Mouse (Mus musculus) megakaryocyte, embryonic 14.5 days (primary cell): Measurements from ENCODE around the gene Trim61. TPM values are rescaled to one million over a fixed set of nuclear protein-coding genes. Genes with fewer than 3 reads are reported as not detected.

Experiments used
- H3K27me3 ChIP-seq: replicated peaks from 2 replicates; pipeline ENCODE3; 2012; ENCODE audit warnings: inconsistent platforms
- H3K36me3 ChIP-seq: replicated peaks from 2 replicates; pipeline ENCODE3; 2012; ENCODE audit warnings: low read length, inconsistent platforms, mixed read lengths
- H3K4me1 ChIP-seq: 2 replicates; pipeline ENCODE4 v1.6.1; 2012; ENCODE audit warnings: inconsistent platforms
- H3K4me3 ChIP-seq: replicated peaks from 2 replicates; pipeline ENCODE3; 2012; ENCODE audit warnings: moderate library complexity, mild to moderate bottlenecking, inconsistent platforms
- H3K9me3 ChIP-seq: 2 replicates; pipeline ENCODE4 v1.6.1; 2012; ENCODE audit warnings: inconsistent platforms
- FLI1 ChIP-seq: IDR thresholded peaks from 2 replicates; pipeline ENCODE4 v1.6.1; 2012; ENCODE audit warnings: low read length, inconsistent platforms, mixed read lengths
- GATA1 ChIP-seq: IDR thresholded peaks from 3 replicates; pipeline ENCODE4 v1.6.1; 2012; ENCODE audit warnings: mixed read lengths, low read length, inconsistent platforms, borderline replicate concordance
- polyA plus RNA-seq: library from polyadenylated mRNA; stranded (reverse); fragments of >175 nt; gene quantifications from 2 replicates; pipeline ENCODE4 v1.2.3, GENCODE M21; 2012; ENCODE audit warnings: low replicate concordance; ENCODE audit not compliant: insufficient read depth

Gene Trim61
- polyA plus RNA-seq, 1 experiment = not detected

DNA sequence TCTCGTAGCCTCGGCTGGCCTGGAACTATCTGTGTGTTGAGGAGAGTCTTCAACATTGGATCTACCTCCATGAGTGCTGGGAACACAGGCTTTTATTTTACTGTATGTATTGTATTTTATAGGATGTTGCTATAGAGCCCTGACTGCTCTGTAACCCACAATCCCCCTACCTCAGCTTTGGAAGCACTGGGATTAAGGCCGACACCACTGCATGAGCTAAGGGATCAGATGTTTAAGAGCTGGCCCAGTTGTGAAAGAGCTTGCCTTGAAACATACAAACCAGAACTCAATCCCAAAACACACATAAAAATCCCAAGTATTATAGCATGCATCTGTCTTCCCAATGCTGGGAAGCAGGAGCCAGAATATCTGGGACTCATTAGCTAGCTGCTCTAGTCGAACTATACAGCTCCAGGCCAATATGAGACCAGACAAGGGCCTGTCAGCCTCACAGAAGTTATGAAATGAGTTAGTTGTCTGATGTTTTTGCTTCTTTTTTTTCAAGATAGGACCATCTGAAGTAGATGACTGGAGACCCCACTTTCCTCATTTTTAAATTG, 19.4 kb downstream of the Trim61 start:
- H3K4me1 ChIP-seq = no peaks in the 10 kb centered on the region
- H3K36me3 ChIP-seq = no peaks in the 10 kb centered on the region
- H3K9me3 ChIP-seq = peaks cover 16% of the 10 kb centered on the region
- TF ChIP-seq FLI1 (no peak), GATA1 (no peak)
- no peak overlapping the region for H3K4me3 ChIP-seq
- no peaks in the 10 kb centered on the region for H3K27me3 ChIP-seq

DNA sequence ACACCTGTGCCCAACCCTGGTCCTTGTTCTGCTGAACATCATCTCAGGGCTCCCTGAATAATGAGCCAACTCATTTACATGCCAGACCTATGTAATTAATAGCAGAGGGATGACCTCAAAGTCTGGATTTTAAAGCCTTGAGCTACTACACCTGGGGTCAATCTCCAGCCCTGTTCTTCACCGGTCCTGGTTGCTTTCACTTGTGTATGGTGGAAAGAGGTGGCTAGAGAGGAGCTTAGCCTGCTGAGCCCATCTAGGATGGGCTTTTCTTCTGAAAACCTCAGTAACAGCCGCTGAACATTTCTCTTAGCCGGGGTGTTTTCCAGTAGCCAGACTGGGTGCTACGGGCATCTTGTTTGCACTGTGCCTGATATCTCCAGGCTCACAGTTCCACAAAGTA, 30.6 kb downstream of the Trim61 start, which contains the start of gene Trim75:
Gene Trim75 (minus strand): TSS at position 101 of the 400 bp plus-strand sequence.
- Histone ChIP-seq H3K36me3 (no peaks in the 10 kb centered on the region), H3K9me3 (peaks cover 20% of the 10 kb centered on the region), H3K4me1 (no peaks in the 10 kb centered on the region), H3K27me3 (no peaks in the 10 kb centered on the region), H3K4me3 (no peak within 1 kb of the TSS)
- no peak for TF ChIP-seq GATA1

GRCm38 (mm10) chr8:64983150-64983897, 35.0 kb downstream of the Trim61 start:
- H3K27me3 ChIP-seq = no peaks in the 10 kb centered on the region
- no peaks in the 10 kb centered on the region for H3K36me3 ChIP-seq
- no peaks in the 10 kb centered on the region for H3K4me1 ChIP-seq
- peaks cover 7% of the 10 kb centered on the region for H3K9me3 ChIP-seq
- no peak for TF ChIP-seq FLI1
- no peak for TF ChIP-seq GATA1
- H3K4me3 ChIP-seq = no peak overlapping the region

Other genes starting within 250 kb of the Trim61 start
- 2.4 TPM in 1 of 2 replicates, not detected in the other for gene Klhl2, start 168.5 kb downstream of the Trim61 start, polyA plus RNA-seq
- 7.5 and 32.5 TPM in 2 replicates for gene Tmem192, start 71.3 kb downstream of the Trim61 start, polyA plus RNA-seq
- not detected in 2 replicates for gene Trim75, start 30.7 kb downstream of the Trim61 start, polyA plus RNA-seq
- gene Trim60, start 61 bp upstream of the Trim61 start, polyA plus RNA-seq = not detected in 2 replicates
- gene Apela, start 18.8 kb upstream of the Trim61 start, polyA plus RNA-seq = not detected in 2 replicates
- gene Gm10663, start 56.5 kb upstream of the Trim61 start, polyA plus RNA-seq = not detected in 2 replicates
- gene BC030870, start 111.0 kb upstream of the Trim61 start, polyA plus RNA-seq = not detected in 2 replicates